ENCODE assay signal across 7 mouse cellular contexts in genomic region chr7:105640233-105640893, GRCm38 (mm10). TPM values are rescaled to one million over a fixed set of nuclear protein-coding genes. Genes with fewer than 3 reads are reported as not detected.
DNase-seq lines count a peak whose midpoint lies in the region; ATAC-seq lines count a peak whose summit lies in the region.

Gene Arfip2, minus strand, starts transcription at chr7:105640416.
Gene Gm45799, plus strand, starts transcription at chr7:105640552.

- peak within 1 kb of the TSS; percentile 76 for H3K4me3 ChIP-seq in embryonic facial prominence, embryonic 12.5 days
- H3K4me3 ChIP-seq in limb, embryonic 11.5 days (ENCODE audit: low read depth, low read length) = peak within 1 kb of the TSS; percentile 76
- peak within 1 kb of the TSS; percentile 77 for H3K4me3 ChIP-seq in midbrain, embryonic 14.5 days (replicated peaks; ENCODE audit: low read depth, low read length)

- H3K36me3 ChIP-seq in embryonic facial prominence, embryonic 12.5 days = peaks cover 43% of the 10 kb centered on the region
- H3K36me3 ChIP-seq in limb, embryonic 11.5 days (ENCODE audit: control insufficient read depth, insufficient read depth, low read length) = peaks cover 7% of the 10 kb centered on the region
- peaks cover 32% of the 10 kb centered on the region for H3K36me3 ChIP-seq in midbrain, embryonic 14.5 days (ENCODE audit: control insufficient read depth, insufficient read depth, low read length)

- H3K9ac ChIP-seq in embryonic facial prominence, embryonic 12.5 days = peak within 1 kb of the TSS; percentile 90
- peak within 1 kb of the TSS; percentile 73 for H3K9ac ChIP-seq in limb, embryonic 11.5 days (ENCODE audit: low read length)
- H3K9ac ChIP-seq in midbrain, embryonic 14.5 days (replicated peaks; ENCODE audit: low read length) = peak within 1 kb of the TSS; percentile 86

- peak; percentile 94 for ATAC-seq in embryonic facial prominence, embryonic 12.5 days (ENCODE audit: insufficient number of reproducible peaks, insufficient read depth, low FRiP score, low TSS enrichment)
- peak; percentile 96 for ATAC-seq in limb, embryonic 11.5 days (ENCODE audit: insufficient number of reproducible peaks, low FRiP score, low TSS enrichment, low read depth)
- ATAC-seq in midbrain, embryonic 14.5 days (ENCODE audit: low FRiP score, low TSS enrichment) = peak; percentile 96

- WGBS in embryonic facial prominence, embryonic 12.5 days = under 1% methylated on average over 44 of the region's 45 CpGs
- under 1% methylated on average over 44 of the region's 45 CpGs for WGBS in limb, embryonic 11.5 days
- WGBS in midbrain, embryonic 14.5 days = 0% methylated on average over 45 of the region's 45 CpGs

- peak; percentile 89 for DNase-seq in adrenal gland, postnatal 25 days
- peak; percentile 100 for DNase-seq in heart, adult 11 months
- peak; percentile 96 for DNase-seq in kidney, adult 18-20 months
- peak; percentile 96 for DNase-seq in limb, embryonic 11.5 days (ENCODE audit: low spot score)
- peak; percentile 99 for DNase-seq in midbrain, embryonic 14.5 days
- peak; percentile 91 to 93 for DNase-seq in spleen, adult 18-20 months

- peak within 1 kb of the TSS; percentile 77 for H3K27ac ChIP-seq in embryonic facial prominence, embryonic 12.5 days
- H3K27ac ChIP-seq in limb, embryonic 11.5 days (replicated peaks; ENCODE audit: low read depth, low read length) = peak within 1 kb of the TSS; percentile 59
- H3K27ac ChIP-seq in midbrain, embryonic 14.5 days (replicated peaks; ENCODE audit: low read depth, low read length) = peak within 1 kb of the TSS; percentile 86

- peak within 1 kb of the TSS; percentile 87 for H3K4me2 ChIP-seq in embryonic facial prominence, embryonic 12.5 days (replicated peaks)
- H3K4me2 ChIP-seq in limb, embryonic 11.5 days (ENCODE audit: low read depth, severe bottlenecking) = peak within 1 kb of the TSS; percentile 88
- H3K4me2 ChIP-seq in midbrain, embryonic 14.5 days (ENCODE audit: low read length) = peak within 1 kb of the TSS; percentile 99

- no peaks in the 10 kb centered on the region for H3K9me3 ChIP-seq in embryonic facial prominence, embryonic 12.5 days
- no peaks in the 10 kb centered on the region for H3K9me3 ChIP-seq in limb, embryonic 11.5 days (ENCODE audit: control insufficient read depth, low read length)
- no peaks in the 10 kb centered on the region for H3K9me3 ChIP-seq in midbrain, embryonic 14.5 days (ENCODE audit: control insufficient read depth, low read length)

- peaks cover 18% of the 10 kb centered on the region for H3K4me1 ChIP-seq in embryonic facial prominence, embryonic 12.5 days
- peaks cover 8% of the 10 kb centered on the region for H3K4me1 ChIP-seq in limb, embryonic 11.5 days (ENCODE audit: control insufficient read depth, insufficient read depth, low read length)
- H3K4me1 ChIP-seq in midbrain, embryonic 14.5 days (ENCODE audit: control insufficient read depth, insufficient read depth, low read length) = peaks cover 22% of the 10 kb centered on the region

- no peaks in the 10 kb centered on the region for H3K27me3 ChIP-seq in embryonic facial prominence, embryonic 12.5 days
- no peaks in the 10 kb centered on the region for H3K27me3 ChIP-seq in limb, embryonic 11.5 days (ENCODE audit: control insufficient read depth, insufficient read depth, low read length)
- no peaks in the 10 kb centered on the region for H3K27me3 ChIP-seq in midbrain, embryonic 14.5 days (ENCODE audit: control insufficient read depth, insufficient read depth, low read length)

RNA-seq across cellular contexts. Expression of gene Arfip2, which starts in this region (rescaled TPM):
- 58.1 and 66.3 TPM in 2 replicates for total RNA-seq in adrenal gland, postnatal 25 days (2021)
- 75.0 and 85.3 TPM in 2 replicates for polyA plus RNA-seq in embryonic facial prominence, embryonic 12.5 days (2016; fragmentation: Nextera tagmentation; extraction: Ambion mirVana)
- polyA plus RNA-seq in limb, embryonic 11.5 days (2014; fragmentation: Nextera tagmentation; extraction: Ambion mirVana) = 72.6 and 80.0 TPM in 2 replicates
- polyA plus RNA-seq in midbrain, embryonic 14.5 days (2014; fragmentation: Nextera tagmentation; extraction: Ambion mirVana) = 83.8 and 102 TPM in 2 replicates

RNA-seq across cellular contexts. Expression of gene Gm45799, which starts in this region (rescaled TPM):
- 10.0 and 14.0 TPM in 2 replicates for total RNA-seq in adrenal gland, postnatal 25 days (2021)
- polyA plus RNA-seq in embryonic facial prominence, embryonic 12.5 days (2016; fragmentation: Nextera tagmentation; extraction: Ambion mirVana) = 4.5 and 18.1 TPM in 2 replicates
- polyA plus RNA-seq in limb, embryonic 11.5 days (2014; fragmentation: Nextera tagmentation; extraction: Ambion mirVana) = 15.1 and 16.0 TPM in 2 replicates
- 27.8 and 32.2 TPM in 2 replicates for polyA plus RNA-seq in midbrain, embryonic 14.5 days (2014; fragmentation: Nextera tagmentation; extraction: Ambion mirVana)

Comparison
In these comparisons a context has a peak if more than half of its experiments do, and no peak if none do; other contexts are left out.
1. Peak in every context shown above with its lines: DNase-seq, ATAC-seq, H3K4me3 ChIP-seq and H3K27ac ChIP-seq.